Mouse (Mus musculus) midbrain, embryonic 11.5 days (tissue): ENCODE data around the gene Map3k5. TPM values are rescaled to one million over a fixed set of nuclear protein-coding genes. Genes with fewer than 3 reads are reported as not detected.

Source experiments
- ATAC-seq: fragments of 200-750 bp; cut with Nextera tagmentation; 2 replicates; pipeline ENCODE4 v1.8.0; 2017; ENCODE audit warnings: moderate TSS enrichment, moderate library complexity; ENCODE audit not compliant: low FRiP score
- DNase-seq: peaks from one replicate; pipeline ENCODE4 v3.0.0; 2015; ENCODE audit warnings: low spot score; ENCODE audit errors: missing footprints
- H3K27ac ChIP-seq: fragments of 300-500 bp; sonication (generic); 2 replicates; pipeline ENCODE4 v1.5.1; 2014; ENCODE audit warnings: low read depth, low read length
- H3K27me3 ChIP-seq: fragments of 300-500 bp; sonication (generic); 2 replicates; pipeline ENCODE4 v1.6.1; 2014; ENCODE audit warnings: mild to moderate bottlenecking, low read length, moderate library complexity, mixed read lengths; ENCODE audit not compliant: control insufficient read depth, insufficient read depth
- H3K36me3 ChIP-seq: fragments of 300-500 bp; sonication (generic); 2 replicates; pipeline ENCODE4 v1.6.1; 2014; ENCODE audit warnings: mild to moderate bottlenecking, low read length, moderate library complexity, mixed read lengths; ENCODE audit not compliant: control insufficient read depth, insufficient read depth
- H3K4me1 ChIP-seq: fragments of 300-500 bp; sonication (generic); 2 replicates; pipeline ENCODE4 v1.6.1; 2014; ENCODE audit warnings: low read length; ENCODE audit not compliant: control insufficient read depth, insufficient read depth
- H3K4me2 ChIP-seq: fragments of 300-500 bp; sonication (generic); 2 replicates; pipeline ENCODE4 v1.6.1; 2014; ENCODE audit warnings: mild to moderate bottlenecking, moderate library complexity
- H3K4me3 ChIP-seq: fragments of 300-500 bp; sonication (generic); 2 replicates; pipeline ENCODE4 v1.5.1; 2014; ENCODE audit warnings: low read depth, low read length
- H3K9ac ChIP-seq: fragments of 300-500 bp; sonication (generic); 2 replicates; pipeline ENCODE4 v1.6.1; 2014; ENCODE audit warnings: low read length
- H3K9me3 ChIP-seq: fragments of 300-500 bp; sonication (generic); 2 replicates; pipeline ENCODE4 v1.6.1; 2016; ENCODE audit warnings: low read length; ENCODE audit not compliant: control insufficient read depth
- WGBS: fragments of 180-500 bp; shearing (Covaris S2); extraction: QIAGEN DNeasy Blood & Tissue Kit; methylation state at CpG from one replicate; pipeline ENCODE4 v1.1.7; 2014; 5-methylcytosine and 5-hydroxymethylcytosine counted together
- polyA plus RNA-seq: library from polyadenylated mRNA; unstranded; fragments of >200 nt; fragmentation: Nextera tagmentation; extraction: Ambion mirVana; gene quantifications from 2 replicates; pipeline ENCODE4 v1.2.1, GENCODE M21; 2014

Map3k5 gene
- polyA plus RNA-seq, 1 experiment from 2014 or later, result 0.51 TPM

DNA sequence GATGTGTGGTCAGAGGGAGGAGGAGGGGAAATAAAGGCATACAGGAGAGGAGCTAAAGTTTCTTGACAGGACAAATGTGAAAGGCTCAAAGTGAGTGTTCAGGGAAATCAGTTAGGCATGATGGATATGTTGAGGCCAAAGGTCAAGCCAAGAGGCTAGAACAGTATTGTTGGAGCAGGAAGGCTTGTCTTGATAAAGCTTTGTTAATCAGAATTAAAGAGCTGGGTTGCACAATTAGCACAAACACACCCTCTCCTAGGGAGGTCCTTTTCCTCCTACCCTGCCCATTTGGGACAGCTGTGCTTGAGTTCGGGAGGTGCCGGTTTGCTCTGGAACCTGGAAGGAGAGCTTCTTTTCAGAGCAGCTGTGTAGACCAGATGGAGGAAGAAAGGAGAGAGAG, 219.2 kb downstream of the Map3k5 start:
- peaks cover 23% of the 10 kb centered on the region for H3K27me3 ChIP-seq
- ATAC-seq (no peak), DNase-seq (peak; percentile 80)
- H3K4me1 ChIP-seq, result peaks cover 8% of the 10 kb centered on the region
- no peak overlapping the region for H3K4me3 ChIP-seq
- H3K36me3 ChIP-seq, result no peaks in the 10 kb centered on the region
- no peaks in the 10 kb centered on the region for H3K9me3 ChIP-seq
- 31% methylated on average over 2 of the region's 2 CpGs for WGBS
- H3K9ac ChIP-seq, result no peak overlapping the region
- H3K4me2 ChIP-seq, result no peak overlapping the region
- H3K27ac ChIP-seq, result no peak overlapping the region

DNA sequence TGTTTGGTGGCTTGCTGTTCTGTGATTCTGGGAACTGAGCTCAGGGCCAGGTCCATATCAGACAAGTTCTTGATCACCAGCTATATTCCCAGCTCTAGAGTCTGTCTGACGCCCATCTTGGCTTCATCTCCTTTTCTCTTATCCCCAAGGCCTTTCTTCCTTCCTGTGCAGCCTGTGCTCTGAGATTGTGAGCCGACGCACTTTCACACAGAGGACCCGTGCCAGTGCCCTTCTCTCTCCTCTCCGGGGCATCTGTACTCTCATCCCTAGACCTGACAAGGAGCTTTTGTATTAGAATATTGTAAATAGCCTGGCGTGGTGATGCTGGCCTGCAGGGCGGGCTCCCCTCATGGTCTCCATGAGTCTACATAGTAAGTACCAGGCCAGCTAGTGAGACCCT, 221.1 kb downstream of the Map3k5 start:
- DNase-seq (peak; percentile 56), ATAC-seq (no peak)
- no peaks in the 10 kb centered on the region for H3K9me3 ChIP-seq
- no peak overlapping the region for H3K9ac ChIP-seq
- no peak overlapping the region for H3K4me3 ChIP-seq
- H3K27me3 ChIP-seq, result peaks cover 5% of the 10 kb centered on the region; the same call in 1 of the 2 replicates
- no peak overlapping the region for H3K27ac ChIP-seq
- H3K4me2 ChIP-seq, result no peak overlapping the region
- H3K36me3 ChIP-seq, result no peaks in the 10 kb centered on the region
- H3K4me1 ChIP-seq, result no peaks in the 10 kb centered on the region
- 85% methylated on average over 7 of the region's 7 CpGs for WGBS

DNA sequence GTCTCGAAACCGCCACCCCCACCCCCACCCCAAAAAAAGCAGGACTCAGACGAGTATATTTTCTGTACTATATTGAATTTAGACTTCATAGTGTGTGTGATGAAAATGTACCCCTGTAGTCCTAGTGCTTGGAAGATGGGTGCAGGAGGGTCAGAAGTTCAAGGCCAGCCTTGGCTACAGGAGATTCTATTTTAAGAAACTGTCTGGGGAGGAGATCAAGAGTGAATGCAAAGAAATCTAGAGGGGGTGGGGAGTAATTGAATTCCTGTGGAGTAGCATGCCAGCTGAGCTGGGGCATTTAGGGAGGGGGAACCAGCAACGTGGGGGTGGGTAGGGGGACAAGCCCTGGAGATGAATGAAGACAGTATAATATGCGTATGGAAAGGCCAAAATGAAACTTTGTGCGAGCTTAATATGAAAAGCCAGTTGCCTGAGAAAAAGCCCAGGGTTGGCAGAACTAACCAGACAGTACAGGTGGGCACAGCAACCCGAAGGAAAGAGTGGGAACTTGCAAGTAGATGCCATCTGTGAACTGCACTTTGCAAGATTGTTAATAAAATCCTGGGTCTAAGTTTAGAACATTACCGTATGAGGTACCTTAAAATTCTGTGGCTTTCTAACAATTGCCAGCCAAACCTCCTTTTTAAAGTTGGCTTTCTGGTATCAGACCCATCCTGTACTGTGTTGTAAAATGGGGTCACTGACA, 222.9 kb downstream of the Map3k5 start:
- 84% methylated on average over 8 of the region's 8 CpGs for WGBS
- H3K4me3 ChIP-seq, result no peak overlapping the region
- H3K27ac ChIP-seq, result no peak overlapping the region
- H3K9ac ChIP-seq, result no peak overlapping the region
- no peaks in the 10 kb centered on the region for H3K27me3 ChIP-seq
- no peak for ATAC-seq
- H3K9me3 ChIP-seq, result no peaks in the 10 kb centered on the region
- no peaks in the 10 kb centered on the region for H3K36me3 ChIP-seq
- DNase-seq, result peak; percentile 8
- H3K4me1 ChIP-seq, result no peaks in the 10 kb centered on the region
- no peak overlapping the region for H3K4me2 ChIP-seq

DNA sequence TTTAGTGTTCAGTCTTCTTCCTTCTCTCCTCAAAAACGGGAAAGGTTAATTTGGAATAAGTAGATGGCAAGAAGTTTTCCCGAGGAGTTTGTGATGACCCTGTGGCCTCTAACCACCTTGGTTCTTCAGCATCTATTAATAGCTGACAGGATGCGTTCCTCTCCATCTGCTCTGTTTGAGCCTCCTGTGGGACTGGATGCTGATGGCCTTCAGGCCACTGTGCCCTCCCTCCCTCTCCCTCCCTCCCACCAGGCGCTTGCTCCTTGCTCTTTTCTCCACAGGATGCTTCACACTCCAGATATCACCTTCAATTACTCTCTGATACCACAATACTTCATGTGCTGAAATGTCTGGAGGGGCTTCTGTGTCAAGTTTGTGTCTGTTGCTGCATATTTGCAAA, 224.5 kb downstream of the Map3k5 start:
- ATAC-seq (no peak), DNase-seq (peak; percentile 28)
- 73% methylated on average over 4 of the region's 4 CpGs for WGBS

DNA sequence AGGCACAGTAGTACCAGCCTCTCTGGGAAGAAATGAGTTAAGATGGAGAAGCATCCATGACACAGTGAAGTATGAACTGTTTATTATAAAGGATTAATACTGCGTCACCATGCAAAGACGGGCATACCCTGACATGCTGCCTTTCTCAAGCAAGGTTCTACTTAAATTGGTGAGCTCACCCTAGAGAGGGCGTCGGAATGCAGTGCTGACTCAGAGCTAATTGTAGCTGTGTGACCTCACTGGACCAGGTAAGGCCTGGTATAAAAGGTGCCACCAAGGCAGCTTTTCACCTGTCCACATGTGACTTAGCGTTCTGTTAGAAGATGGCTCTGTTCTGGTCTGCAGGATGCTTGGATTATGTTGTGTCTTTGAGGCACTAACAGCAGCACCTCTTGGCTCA, 225.0 kb downstream of the Map3k5 start:
- no peak overlapping the region for H3K9ac ChIP-seq
- DNase-seq, result no peak
- 90% methylated on average over 5 of the region's 5 CpGs for WGBS

More for the DNA sequence above, 224.5 kb downstream of the Map3k5 start:
- Histone ChIP-seq H3K4me3 (no peak overlapping the region), H3K4me2 (no peak overlapping the region), H3K9me3 (no peaks in the 10 kb centered on the region), H3K36me3 (no peaks in the 10 kb centered on the region), H3K27ac (no peak overlapping the region), H3K27me3 (no peaks in the 10 kb centered on the region), H3K9ac (no peak overlapping the region), H3K4me1 (no peaks in the 10 kb centered on the region)

DNA sequence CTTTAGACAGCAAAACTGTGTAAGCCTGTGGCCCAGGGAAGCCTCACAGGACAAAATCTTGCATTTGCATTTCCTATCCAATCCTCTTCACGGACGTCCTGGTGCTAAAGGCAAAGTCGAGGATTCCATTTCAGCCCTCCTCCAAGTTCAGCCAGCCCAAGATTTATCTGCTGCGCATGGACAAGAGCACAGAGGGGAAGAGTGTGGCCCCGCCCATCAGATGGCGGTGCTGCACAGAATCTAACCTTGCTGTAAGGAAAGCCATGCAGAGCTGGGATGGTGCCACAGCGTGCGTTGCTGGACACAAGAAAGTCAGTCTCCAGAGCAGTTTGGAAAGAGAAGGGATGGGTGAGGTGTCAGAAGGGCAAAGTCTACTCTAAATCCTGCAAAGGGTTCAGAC, 226.6 kb downstream of the Map3k5 start:
- Histone ChIP-seq H3K27ac (no peak overlapping the region), H3K9ac (no peak overlapping the region)
- WGBS, result 59% methylated on average over 8 of the region's 8 CpGs

More for the DNA sequence above, 225.0 kb downstream of the Map3k5 start:
- ATAC-seq, result no peak
- no peaks in the 10 kb centered on the region for H3K4me1 ChIP-seq
- H3K4me3 ChIP-seq, result no peak overlapping the region
- no peak overlapping the region for H3K4me2 ChIP-seq
- no peaks in the 10 kb centered on the region for H3K36me3 ChIP-seq
- H3K27me3 ChIP-seq, result no peaks in the 10 kb centered on the region
- no peaks in the 10 kb centered on the region for H3K9me3 ChIP-seq
- H3K27ac ChIP-seq, result no peak overlapping the region

DNA sequence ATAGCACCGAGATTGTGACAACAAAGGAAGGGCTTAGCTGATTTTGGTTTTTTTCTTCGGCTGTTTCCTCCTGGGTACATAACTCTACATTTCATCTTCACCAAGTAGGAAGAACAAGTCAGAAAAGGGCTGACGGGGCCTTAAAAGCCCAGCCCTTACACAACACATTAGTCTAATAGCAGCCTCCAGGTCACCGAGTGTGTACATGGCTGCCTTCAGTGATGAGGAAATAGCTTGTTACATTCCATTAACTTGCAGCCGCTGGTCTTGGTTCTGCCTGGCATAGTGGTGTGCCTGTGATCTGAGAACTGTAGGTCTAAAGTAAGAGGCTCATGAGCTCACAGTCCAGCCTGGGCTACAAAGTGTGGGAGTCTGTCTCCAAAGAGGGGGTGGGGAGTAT, 230.5 kb downstream of the Map3k5 start:
- Histone ChIP-seq H3K9ac (no peak overlapping the region), H3K36me3 (no peaks in the 10 kb centered on the region), H3K9me3 (no peaks in the 10 kb centered on the region), H3K27me3 (no peaks in the 10 kb centered on the region), H3K4me1 (no peaks in the 10 kb centered on the region), H3K4me3 (no peak overlapping the region), H3K4me2 (no peak overlapping the region), H3K27ac (no peak overlapping the region)
- ATAC-seq (no peak), DNase-seq (no peak)
- WGBS, result 88% methylated on average over 5 of the region's 5 CpGs

More for the DNA sequence above, 226.6 kb downstream of the Map3k5 start:
- ATAC-seq, result no peak
- Histone ChIP-seq H3K4me1 (no peaks in the 10 kb centered on the region), H3K4me2 (no peak overlapping the region), H3K4me3 (no peak overlapping the region), H3K36me3 (no peaks in the 10 kb centered on the region), H3K9me3 (no peaks in the 10 kb centered on the region), H3K27me3 (no peaks in the 10 kb centered on the region)
- no peak for DNase-seq

DNA sequence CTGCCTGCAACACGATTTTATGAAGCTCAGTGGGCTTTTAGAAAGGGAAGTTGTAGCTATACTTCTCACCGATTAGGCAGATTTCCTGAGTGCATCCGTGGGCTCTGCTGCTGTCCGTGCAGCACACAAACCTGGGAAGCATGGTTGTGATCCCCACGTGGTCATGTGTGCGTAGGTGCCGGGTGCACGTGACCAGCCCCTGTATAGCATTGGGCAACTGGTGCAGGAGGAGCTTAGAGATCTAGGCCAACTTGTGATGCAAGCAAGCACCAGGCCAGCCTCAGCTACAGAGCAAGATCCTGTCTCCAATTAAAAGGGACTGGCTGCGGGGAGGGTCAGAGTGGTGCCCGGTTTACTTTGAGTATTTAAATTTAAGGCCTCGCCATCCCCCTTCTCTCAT, 232.5 kb downstream of the Map3k5 start:
- Histone ChIP-seq H3K4me2 (no peak overlapping the region), H3K9ac (no peak overlapping the region), H3K36me3 (no peaks in the 10 kb centered on the region), H3K4me1 (peaks cover 13% of the 10 kb centered on the region), H3K27me3 (no peaks in the 10 kb centered on the region), H3K9me3 (no peaks in the 10 kb centered on the region), H3K27ac (no peak overlapping the region), H3K4me3 (no peak overlapping the region)
- no peak for ATAC-seq
- 82% methylated on average over 11 of the region's 11 CpGs for WGBS
- peak; percentile 39 for DNase-seq

DNA sequence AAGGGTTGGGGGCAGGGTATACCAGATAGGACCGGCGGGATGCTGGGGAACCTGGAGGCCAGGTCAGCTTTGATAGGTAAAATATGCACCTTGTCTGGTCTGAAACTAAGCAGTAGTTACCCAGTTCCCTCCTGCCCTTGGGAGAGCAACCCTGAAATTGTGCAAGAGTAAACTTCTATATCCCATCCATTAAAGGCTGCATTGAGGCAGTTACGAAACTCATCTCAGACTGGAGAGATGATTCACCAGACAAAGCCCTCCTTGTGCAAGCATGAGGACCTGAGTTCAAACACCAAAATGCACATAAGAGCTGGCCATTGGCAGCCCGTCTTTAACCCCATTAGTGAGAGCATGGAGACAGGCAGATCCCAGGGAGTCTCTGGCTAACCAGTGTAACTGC, 233.2 kb downstream of the Map3k5 start:
- no peaks in the 10 kb centered on the region for H3K36me3 ChIP-seq
- H3K9ac ChIP-seq, result no peak overlapping the region
- 88% methylated on average over 4 of the region's 4 CpGs for WGBS
- ATAC-seq, result no peak
- no peak overlapping the region for H3K27ac ChIP-seq
- H3K4me1 ChIP-seq, result peaks cover 15% of the 10 kb centered on the region
- DNase-seq, result peak; percentile 31
- H3K27me3 ChIP-seq, result 0 out of 2 replicates have a peak, but pooled peaks cover 2% of the 10 kb centered on the region
- H3K4me2 ChIP-seq, result no peak overlapping the region
- H3K9me3 ChIP-seq, result no peaks in the 10 kb centered on the region
- no peak overlapping the region for H3K4me3 ChIP-seq
